Mouse (Mus musculus) myocyte (in vitro differentiated cells): Measurements from ENCODE around the gene Pon3. TPM values are rescaled to one million over a fixed set of nuclear protein-coding genes. Genes with fewer than 3 reads are reported as not detected.

Experiments used
- H3K27me3 ChIP-seq: one replicate; pipeline ENCODE4 v1.6.1; 2011; ENCODE audit not compliant: control insufficient read depth, insufficient read depth, insufficient read length
- H3K36me3 ChIP-seq: one replicate; pipeline ENCODE4 v1.6.1; 2011; ENCODE audit not compliant: control insufficient read depth, insufficient read depth
- H3K4me2 ChIP-seq: one replicate; pipeline ENCODE4 v1.6.1; 2011; ENCODE audit warnings: low read depth, control low read depth
- H3K4me3 ChIP-seq: one replicate; pipeline ENCODE4 v1.5.1; 2011; ENCODE audit warnings: mild to moderate bottlenecking, control low read depth, moderate library complexity
- H3K79me2 ChIP-seq: one replicate; pipeline ENCODE4 v1.6.1; 2011; ENCODE audit not compliant: control insufficient read depth, insufficient read depth
- H3ac ChIP-seq: one replicate; pipeline ENCODE4 v1.6.1; 2011; ENCODE audit not compliant: control insufficient read depth, insufficient read length
- CEBPB ChIP-seq: IDR thresholded peaks from 2 replicates; pipeline ENCODE4 v1.6.1; 2011; ENCODE audit warnings: mild to moderate bottlenecking, moderate library complexity; ENCODE audit not compliant: poor library complexity, insufficient read depth, severe bottlenecking
- E2F4 ChIP-seq: IDR thresholded peaks from one replicate; pipeline ENCODE4 v1.6.1; 2011; ENCODE audit warnings: mild to moderate bottlenecking, control low read depth, moderate library complexity; ENCODE audit not compliant: insufficient read depth
- MAX ChIP-seq: IDR thresholded peaks from one replicate; pipeline ENCODE4 v1.6.1; 2011; ENCODE audit warnings: low read depth, mild to moderate bottlenecking, control low read depth
- MYOD1 ChIP-seq, 3 experiments: IDR thresholded peaks; one replicate each; pipeline ENCODE4 v1.6.1; 2011; ENCODE audit warnings: control low read depth in 2 of 3, low read depth in 2 of 3, mild to moderate bottlenecking in 2 of 3, moderate library complexity in 1 of 3; ENCODE audit not compliant: insufficient read length in 2 of 3, control insufficient read depth in 1 of 3
- MYOG ChIP-seq, 3 experiments: IDR thresholded peaks; one replicate each; pipeline ENCODE4 v1.6.1; 2011; ENCODE audit warnings: control low read depth in 2 of 3, low read depth in 2 of 3, mild to moderate bottlenecking in 2 of 3; ENCODE audit not compliant: insufficient read length in 2 of 3, control insufficient read depth in 1 of 3, insufficient read depth in 1 of 3
- POLR2A ChIP-seq: IDR thresholded peaks from one replicate; pipeline ENCODE4 v1.6.1; 2011; ENCODE audit warnings: low read depth, mild to moderate bottlenecking, control low read depth, moderate library complexity; ENCODE audit not compliant: insufficient read length
- POLR2AphosphoS2 ChIP-seq: IDR thresholded peaks from one replicate; pipeline ENCODE4 v1.6.1; 2011; ENCODE audit warnings: low read depth, control low read depth; ENCODE audit not compliant: insufficient read length
- REST ChIP-seq: IDR thresholded peaks from one replicate; pipeline ENCODE4 v1.6.1; 2011; ENCODE audit warnings: mild to moderate bottlenecking, control low read depth, moderate library complexity; ENCODE audit not compliant: insufficient read depth, insufficient read length
- SRF ChIP-seq: IDR thresholded peaks from one replicate; pipeline ENCODE4 v1.6.1; 2011; ENCODE audit warnings: low read depth; ENCODE audit not compliant: control insufficient read depth, insufficient read length
- TCF12 ChIP-seq: IDR thresholded peaks from one replicate; pipeline ENCODE4 v1.6.1; 2011; ENCODE audit warnings: mild to moderate bottlenecking, control low read depth; ENCODE audit not compliant: poor library complexity, insufficient read depth, severe bottlenecking
- TCF3 ChIP-seq: IDR thresholded peaks from one replicate; pipeline ENCODE4 v1.6.1; 2011; ENCODE audit warnings: low read depth, control low read depth; ENCODE audit not compliant: insufficient read length
- USF1 ChIP-seq: IDR thresholded peaks from one replicate; pipeline ENCODE4 v1.6.1; 2011; ENCODE audit warnings: low read depth, mild to moderate bottlenecking, control low read depth, moderate library complexity
- polyA plus RNA-seq: library from polyadenylated mRNA; unstranded; fragments of >200 nt; fragmentation: generic; extraction: Trizol; gene quantifications from one replicate; pipeline ENCODE4 v1.2.1, GENCODE M21; 2012; ENCODE audit warnings: missing spikeins

Pon3 gene
- polyA plus RNA-seq, 1 experiment, result 1.8 TPM

DNA sequence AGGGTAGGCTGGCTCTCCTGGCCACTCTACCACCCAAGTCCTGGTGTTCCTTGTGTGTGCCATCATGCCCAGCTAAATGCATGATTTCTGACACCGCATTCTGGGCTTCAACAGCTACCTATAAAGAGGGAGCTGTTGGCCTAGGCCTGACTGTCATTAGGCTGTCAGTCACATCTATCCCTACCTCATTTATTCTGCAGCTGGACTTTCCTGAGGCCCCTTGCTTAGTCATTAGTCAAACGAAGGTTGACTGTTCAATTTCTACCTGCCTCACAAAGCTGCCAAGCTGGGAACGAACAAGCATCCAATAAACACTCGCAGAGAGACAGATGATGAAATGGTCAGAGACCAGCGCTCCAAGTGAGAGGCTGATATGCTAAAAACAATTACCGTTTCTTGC is 13.6 kb upstream of the Pon3 start:
- H3K4me2 ChIP-seq, result no peak overlapping the region
- no peak overlapping the region for H3ac ChIP-seq
- no peak overlapping the region for H3K4me3 ChIP-seq
- no peaks in the 10 kb centered on the region for H3K27me3 ChIP-seq
- H3K79me2 ChIP-seq, result no peaks in the 10 kb centered on the region
- TF ChIP-seq TCF3, result no peak
- no peak for TF ChIP-seq REST
- no peak for TF ChIP-seq MYOD1 (IDR thresholded peaks at IDR 0.05; ENCODE audit: control insufficient read depth in 1 of 3, insufficient read length in 2 of 3, low read depth in 2 of 3)
- no peak for TF ChIP-seq MYOG (IDR thresholded peaks at IDR 0.05; ENCODE audit: control insufficient read depth in 1 of 3, insufficient read depth in 1 of 3, insufficient read length in 2 of 3, low read depth in 2 of 3)
- TF ChIP-seq POLR2A, result no peak
- peaks cover 5% of the 10 kb centered on the region for H3K36me3 ChIP-seq

DNA sequence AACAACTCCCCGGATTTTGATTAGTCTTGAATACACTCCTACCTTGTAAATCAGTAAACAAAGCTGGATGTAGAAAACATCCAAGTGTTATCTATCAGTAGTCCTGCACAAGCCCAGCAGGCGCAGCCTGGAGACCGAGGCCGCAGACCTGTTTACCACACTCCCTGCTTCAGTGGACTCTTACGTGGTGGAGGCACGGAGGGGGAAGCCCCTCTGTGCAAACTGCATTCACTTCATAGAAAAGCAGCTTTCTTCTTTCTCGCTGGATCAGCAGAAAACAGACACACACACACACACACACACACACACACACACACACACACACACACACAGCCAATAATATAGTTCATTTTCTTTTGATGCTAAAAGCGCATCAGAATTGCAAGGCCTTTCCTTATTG is 8.7 kb upstream of the Pon3 start:
- Histone ChIP-seq H3ac (no peak overlapping the region), H3K27me3 (no peaks in the 10 kb centered on the region), H3K4me3 (no peak overlapping the region), H3K4me2 (no peak overlapping the region), H3K36me3 (peaks cover 5% of the 10 kb centered on the region), H3K79me2 (no peaks in the 10 kb centered on the region)
- TF ChIP-seq MYOD1 (IDR thresholded peaks at IDR 0.05; ENCODE audit: control insufficient read depth in 1 of 3, insufficient read length in 2 of 3, low read depth in 2 of 3) (no peak), TCF12 (no peak), SRF (no peak), MAX (no peak), TCF3 (no peak), POLR2AphosphoS2 (no peak), CEBPB (no peak), REST (no peak), MYOG (IDR thresholded peaks at IDR 0.05; ENCODE audit: control insufficient read depth in 1 of 3, insufficient read depth in 1 of 3, insufficient read length in 2 of 3, low read depth in 2 of 3) (no peak), E2F4 (no peak), USF1 (no peak), POLR2A (no peak)

GRCm38 (mm10) chr6:5263250-5263999 is 7.3 kb upstream of the Pon3 start:
- Histone ChIP-seq H3K27me3 (no peaks in the 10 kb centered on the region), H3K4me3 (no peak overlapping the region), H3ac (no peak overlapping the region), H3K79me2 (no peaks in the 10 kb centered on the region), H3K36me3 (peaks cover 5% of the 10 kb centered on the region), H3K4me2 (no peak overlapping the region)
- TF ChIP-seq REST (no peak), POLR2AphosphoS2 (no peak), MAX (no peak), E2F4 (no peak), CEBPB (no peak), TCF12 (no peak), POLR2A (no peak), MYOG (IDR thresholded peaks at IDR 0.05; ENCODE audit: control insufficient read depth in 1 of 3, insufficient read depth in 1 of 3, insufficient read length in 2 of 3, low read depth in 2 of 3) (no peak), MYOD1 (IDR thresholded peaks at IDR 0.05; ENCODE audit: control insufficient read depth in 1 of 3, insufficient read length in 2 of 3, low read depth in 2 of 3) (no peak)

- TF ChIP-seq SRF (no peak), TCF12 (no peak), MAX (no peak), POLR2AphosphoS2 (no peak), MYOD1 (IDR thresholded peaks at IDR 0.05; ENCODE audit: control insufficient read depth in 1 of 3, insufficient read length in 2 of 3, low read depth in 2 of 3) (no peak), E2F4 (no peak), CEBPB (no peak), USF1 (no peak), MYOG (IDR thresholded peaks at IDR 0.05; ENCODE audit: control insufficient read depth in 1 of 3, insufficient read depth in 1 of 3, insufficient read length in 2 of 3, low read depth in 2 of 3) (no peak), REST (no peak), POLR2A (no peak), TCF3 (no peak)
- Histone ChIP-seq H3K27me3 (no peaks in the 10 kb centered on the region), H3K4me3 (no peak overlapping the region), H3K4me2 (no peak overlapping the region), H3K79me2 (no peaks in the 10 kb centered on the region), H3K36me3 (peaks cover 5% of the 10 kb centered on the region), H3ac (no peak overlapping the region)
These were observed 6.5 kb upstream of the Pon3 start for GRCm38 (mm10) chr6:5262322-5263249.
